Mouse (Mus musculus): ENCODE measurements around the gene Gpr37l1. TPM values are rescaled to one million over a fixed set of nuclear protein-coding genes. Genes with fewer than 3 reads are reported as not detected.

Gpr37l1 gene
- polyA plus RNA-seq, 1 experiment from 2014 or later: 0.35 TPM

DNA sequence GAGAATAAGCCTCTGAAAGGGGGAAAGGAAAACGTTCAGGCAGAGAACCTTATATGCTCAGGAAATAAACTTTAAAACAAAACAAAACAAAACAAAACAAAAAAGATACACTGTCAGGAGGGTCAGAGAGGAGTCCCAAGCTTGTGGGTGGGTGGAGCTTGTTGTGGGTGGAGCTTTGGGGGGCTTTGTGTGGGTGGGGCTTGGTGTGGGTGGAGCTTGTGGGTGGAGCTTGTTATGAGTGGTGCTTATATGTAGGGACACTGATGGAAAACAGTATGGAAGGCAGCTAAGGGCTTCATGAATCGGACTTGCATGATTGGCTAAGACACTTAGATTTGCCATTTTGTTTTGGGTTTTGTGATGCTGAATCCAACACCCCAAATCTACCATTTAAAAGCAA, 27.6 kb downstream of the Gpr37l1 start:
- no peak for ATAC-seq (ENCODE audit: low FRiP score)
- no peak overlapping the region for H3K27ac ChIP-seq
- 0 out of 2 replicates have a peak, but pooled peaks cover 3% of the 10 kb centered on the region for H3K27me3 ChIP-seq
- H3K4me3 ChIP-seq: no peak overlapping the region
- no peak overlapping the region for H3K9ac ChIP-seq
- no peaks in the 10 kb centered on the region for H3K9me3 ChIP-seq
- H3K4me2 ChIP-seq: no peak overlapping the region
- no peaks in the 10 kb centered on the region for H3K36me3 ChIP-seq
- H3K4me1 ChIP-seq (replicated peaks): no peaks in the 10 kb centered on the region
- 77% methylated on average over 2 of the region's 2 CpGs for WGBS

DNA sequence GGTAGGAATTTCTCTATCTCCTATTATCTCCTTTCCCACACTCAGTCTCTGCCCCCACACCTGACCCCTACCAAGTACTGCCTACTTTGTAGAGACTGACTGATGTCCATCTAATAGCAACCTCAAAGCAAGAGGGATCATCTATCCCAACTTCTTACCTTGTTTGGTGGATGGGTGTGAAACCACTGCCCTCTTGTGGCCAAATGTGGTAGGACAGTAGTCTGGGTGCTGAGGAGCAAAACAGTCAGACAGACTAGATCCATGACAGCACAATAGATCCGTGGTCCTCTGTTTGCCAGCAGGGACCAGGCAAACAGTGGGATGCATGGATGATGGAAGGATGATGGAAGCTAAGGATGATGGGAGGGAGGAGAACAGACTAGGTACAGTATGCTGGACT, 31.0 kb downstream of the Gpr37l1 start:
- peak; percentile 63 for ATAC-seq (ENCODE audit: low FRiP score)
- no peak overlapping the region for H3K27ac ChIP-seq
- H3K9ac ChIP-seq: no peak overlapping the region
- WGBS: 7% methylated on average over 1 of the region's 1 CpGs
- H3K4me3 ChIP-seq: no peak overlapping the region
- no peaks in the 10 kb centered on the region for H3K27me3 ChIP-seq
- no peaks in the 10 kb centered on the region for H3K36me3 ChIP-seq
- H3K4me1 ChIP-seq (replicated peaks): no peaks in the 10 kb centered on the region
- no peaks in the 10 kb centered on the region for H3K9me3 ChIP-seq
- H3K4me2 ChIP-seq: no peak overlapping the region

DNA sequence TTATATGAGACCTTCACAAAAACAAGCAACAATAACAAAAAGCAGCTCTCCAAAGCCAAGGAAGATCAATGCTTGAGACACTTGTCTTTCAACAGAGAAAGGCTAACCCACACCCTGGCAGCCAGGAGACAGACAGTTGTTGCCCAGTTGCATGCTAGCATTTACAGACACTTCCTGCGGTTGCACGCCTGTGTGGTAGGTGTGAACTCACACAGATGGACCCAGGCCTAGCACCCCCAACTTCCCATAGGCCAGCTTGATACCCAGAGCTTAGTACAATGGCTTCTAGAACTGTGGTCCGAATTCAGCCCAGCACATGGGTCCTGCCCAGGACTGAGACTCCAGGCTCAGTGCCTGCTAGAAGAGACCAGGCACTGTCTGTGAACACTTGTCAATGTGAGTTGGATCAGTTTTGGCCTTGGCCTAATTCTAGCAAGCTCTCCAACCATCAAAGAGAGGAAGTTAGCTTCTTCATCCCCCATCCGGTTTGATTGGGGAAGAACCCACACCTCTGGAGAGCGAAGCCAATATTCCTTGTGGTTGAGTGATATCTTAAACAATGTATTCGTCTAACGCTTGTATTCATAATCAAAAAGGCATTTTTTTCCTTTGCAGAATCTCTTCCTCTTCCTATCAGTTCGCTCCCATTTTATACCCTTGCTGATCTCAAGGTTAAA, 32.2 kb downstream of the Gpr37l1 start:
- Histone ChIP-seq H3K27ac (no peak overlapping the region), H3K4me1 (replicated peaks) (no peaks in the 10 kb centered on the region), H3K27me3 (no peaks in the 10 kb centered on the region), H3K9ac (no peak overlapping the region), H3K9me3 (no peaks in the 10 kb centered on the region), H3K4me2 (no peak overlapping the region), H3K36me3 (no peaks in the 10 kb centered on the region), H3K4me3 (no peak overlapping the region)
- no peak for ATAC-seq (ENCODE audit: low FRiP score)
- WGBS: 94% methylated on average over 8 of the region's 8 CpGs

DNA sequence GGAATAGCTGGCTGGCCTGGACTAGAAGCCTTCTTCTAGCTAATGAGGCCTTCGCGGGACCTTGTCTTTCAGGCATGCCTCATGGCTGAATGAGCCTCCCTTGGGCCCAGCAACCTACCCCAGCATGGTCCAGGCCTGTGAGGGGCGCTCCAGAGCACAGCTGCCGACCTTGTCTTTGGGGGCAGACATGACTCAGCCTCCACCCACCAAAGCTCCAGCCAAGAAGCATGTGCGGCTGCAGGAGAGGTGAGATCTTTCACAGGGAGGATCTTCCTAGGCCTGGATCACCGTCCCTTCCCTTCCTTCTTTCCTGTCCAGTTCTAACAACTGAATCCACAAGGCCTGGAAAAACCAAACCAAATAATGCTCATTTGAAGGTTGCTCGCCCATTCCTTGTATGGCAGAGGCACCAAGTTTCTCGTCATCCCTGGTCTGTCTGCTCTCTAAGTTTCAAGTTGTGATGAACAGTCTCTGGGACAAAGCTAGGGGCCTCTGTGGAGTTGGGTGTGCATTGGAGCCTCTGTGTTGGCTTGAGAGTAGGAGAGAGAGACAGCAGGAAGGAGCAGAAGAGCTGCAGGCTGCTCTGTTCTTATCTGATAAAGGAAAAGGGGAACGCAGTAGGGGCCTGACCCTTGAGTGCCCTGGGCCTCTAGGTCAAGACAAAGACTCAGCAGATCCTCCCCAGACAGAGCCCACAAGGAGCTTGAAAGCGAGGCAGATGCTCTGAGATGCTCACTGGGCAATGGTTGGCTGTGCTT, 33.6 kb downstream of the Gpr37l1 start:
- Histone ChIP-seq H3K36me3 (no peaks in the 10 kb centered on the region), H3K4me3 (no peak overlapping the region), H3K27ac (no peak overlapping the region), H3K9me3 (no peaks in the 10 kb centered on the region), H3K4me2 (no peak overlapping the region), H3K27me3 (peaks cover 12% of the 10 kb centered on the region), H3K4me1 (replicated peaks) (no peaks in the 10 kb centered on the region), H3K9ac (no peak overlapping the region)
- WGBS: 82% methylated on average over 10 of the region's 10 CpGs
- ATAC-seq (ENCODE audit: low FRiP score): no peak

DNA sequence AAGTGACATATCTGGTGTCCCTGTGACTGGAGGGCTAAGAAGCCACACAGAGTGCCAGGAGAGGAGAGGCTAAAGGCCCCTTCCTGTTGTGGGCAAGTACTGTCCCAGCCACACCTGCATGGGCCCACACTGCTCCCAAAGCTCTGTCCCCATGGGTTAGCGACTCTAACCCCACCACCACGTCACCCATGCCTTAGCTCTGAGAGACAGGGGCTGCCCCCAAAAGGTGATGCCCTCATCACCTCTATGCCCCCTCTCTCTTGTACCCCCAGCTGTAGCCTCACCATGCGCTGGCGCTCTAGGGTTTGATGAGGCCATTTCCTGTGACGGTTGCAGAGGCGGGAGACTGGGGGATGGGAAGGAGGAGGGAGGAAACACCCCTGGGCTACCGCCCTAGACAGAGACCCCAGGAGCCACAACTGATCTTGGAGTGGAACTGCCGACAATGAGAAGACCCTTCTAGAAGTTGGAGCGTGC, 34.5 kb downstream of the Gpr37l1 start:
- no peaks in the 10 kb centered on the region for H3K4me1 ChIP-seq (replicated peaks)
- no peaks in the 10 kb centered on the region for H3K36me3 ChIP-seq
- no peak overlapping the region for H3K27ac ChIP-seq
- no peak overlapping the region for H3K4me3 ChIP-seq
- H3K27me3 ChIP-seq: peaks cover 13% of the 10 kb centered on the region
- H3K9ac ChIP-seq: no peak overlapping the region
- no peak for ATAC-seq (ENCODE audit: low FRiP score)
- no peaks in the 10 kb centered on the region for H3K9me3 ChIP-seq
- no peak overlapping the region for H3K4me2 ChIP-seq
- WGBS: 87% methylated on average over 9 of the region's 9 CpGs

DNA sequence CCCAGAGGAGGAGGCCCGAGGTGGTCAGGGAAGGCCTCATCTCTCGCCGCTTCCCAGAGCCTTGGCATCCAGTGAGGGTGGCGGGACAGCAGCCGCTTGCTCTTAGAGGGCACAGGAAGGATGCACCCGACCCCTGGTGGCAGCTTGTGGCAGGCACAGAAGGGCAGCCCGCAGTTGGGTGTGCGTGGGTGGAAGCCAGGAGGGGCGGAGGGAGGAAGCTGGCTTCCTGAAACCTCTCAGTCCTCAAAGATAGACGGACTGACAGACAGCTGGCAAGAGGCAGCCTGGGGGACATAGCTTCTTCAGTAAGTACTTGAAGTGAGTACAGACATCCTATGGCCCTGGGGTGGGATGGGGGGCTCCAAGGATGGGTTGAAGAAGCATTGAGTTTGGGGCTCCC, 35.0 kb downstream of the Gpr37l1 start, which contains the start of gene Ptpn7:
Gene Ptpn7 (plus strand): TSS at position 228 of the 400 bp plus-strand sequence.
- 38% methylated on average over 10 of the region's 10 CpGs for WGBS

DNA sequence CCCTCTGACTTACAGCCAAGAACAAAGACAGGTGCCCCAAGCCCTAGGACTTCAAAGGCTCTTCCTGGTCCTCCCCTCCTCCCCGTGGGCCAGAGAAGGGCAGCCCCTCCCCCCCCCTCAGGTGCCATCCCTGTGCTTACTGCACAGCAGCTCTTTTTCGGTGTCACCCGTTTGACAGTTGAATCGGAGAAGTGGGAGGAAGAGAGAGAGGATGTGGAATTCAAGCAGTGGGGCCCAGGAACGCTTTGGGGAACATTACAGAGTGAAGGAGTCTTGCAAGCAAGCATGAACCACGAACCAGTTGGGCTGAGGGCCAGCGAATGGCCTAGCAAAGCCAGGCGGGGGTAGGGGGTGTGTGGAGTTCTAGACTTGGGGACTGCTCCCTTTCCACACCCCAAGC, 35.9 kb downstream of the Gpr37l1 start:
- no peak for ATAC-seq (ENCODE audit: low FRiP score)
- no peak overlapping the region for H3K4me3 ChIP-seq
- H3K36me3 ChIP-seq: no peaks in the 10 kb centered on the region
- no peak overlapping the region for H3K27ac ChIP-seq
- H3K4me1 ChIP-seq (replicated peaks): peaks cover 2% of the 10 kb centered on the region
- WGBS: 66% methylated on average over 8 of the region's 8 CpGs
- no peak overlapping the region for H3K4me2 ChIP-seq
- no peaks in the 10 kb centered on the region for H3K9me3 ChIP-seq
- H3K27me3 ChIP-seq: peaks cover 13% of the 10 kb centered on the region
- no peak overlapping the region for H3K9ac ChIP-seq

More for the DNA sequence above, 35.0 kb downstream of the Gpr37l1 start, which contains the start of gene Ptpn7:
- Histone ChIP-seq H3K9ac (no peak within 1 kb of the TSS), H3K4me1 (replicated peaks) (no peaks in the 10 kb centered on the region), H3K36me3 (no peaks in the 10 kb centered on the region), H3K4me3 (no peak within 1 kb of the TSS), H3K27ac (no peak within 1 kb of the TSS), H3K4me2 (no peak within 1 kb of the TSS), H3K9me3 (no peaks in the 10 kb centered on the region), H3K27me3 (peaks cover 13% of the 10 kb centered on the region)
- ATAC-seq (ENCODE audit: low FRiP score): no peak

DNA sequence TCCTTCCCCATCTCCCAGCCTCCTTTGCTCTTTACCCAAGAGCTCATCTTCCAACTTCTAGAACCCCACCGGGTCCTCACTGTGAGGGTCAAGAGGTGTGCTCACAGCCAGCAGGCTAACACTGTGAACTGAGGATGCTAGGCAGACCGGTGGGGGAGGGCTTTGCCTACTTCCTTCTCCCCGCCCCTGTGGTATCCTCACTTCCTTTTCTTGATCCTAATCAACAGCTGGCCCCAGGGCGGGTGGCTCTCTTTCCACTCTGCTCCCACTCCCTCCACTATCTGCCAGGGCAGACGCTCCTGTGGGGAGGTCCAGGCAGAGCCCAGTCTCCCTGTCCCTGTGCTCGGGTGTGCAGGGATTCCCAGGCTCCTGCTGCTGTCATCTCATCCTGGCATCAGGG, 36.4 kb downstream of the Gpr37l1 start:
- ATAC-seq (ENCODE audit: low FRiP score): no peak
- peaks cover 13% of the 10 kb centered on the region for H3K27me3 ChIP-seq
- no peak overlapping the region for H3K9ac ChIP-seq
- H3K27ac ChIP-seq: no peak overlapping the region
- no peak overlapping the region for H3K4me2 ChIP-seq
- H3K36me3 ChIP-seq: no peaks in the 10 kb centered on the region
- no peaks in the 10 kb centered on the region for H3K9me3 ChIP-seq
- 55% methylated on average over 6 of the region's 6 CpGs for WGBS
- no peak overlapping the region for H3K4me3 ChIP-seq
- H3K4me1 ChIP-seq (replicated peaks): peaks cover 7% of the 10 kb centered on the region

DNA sequence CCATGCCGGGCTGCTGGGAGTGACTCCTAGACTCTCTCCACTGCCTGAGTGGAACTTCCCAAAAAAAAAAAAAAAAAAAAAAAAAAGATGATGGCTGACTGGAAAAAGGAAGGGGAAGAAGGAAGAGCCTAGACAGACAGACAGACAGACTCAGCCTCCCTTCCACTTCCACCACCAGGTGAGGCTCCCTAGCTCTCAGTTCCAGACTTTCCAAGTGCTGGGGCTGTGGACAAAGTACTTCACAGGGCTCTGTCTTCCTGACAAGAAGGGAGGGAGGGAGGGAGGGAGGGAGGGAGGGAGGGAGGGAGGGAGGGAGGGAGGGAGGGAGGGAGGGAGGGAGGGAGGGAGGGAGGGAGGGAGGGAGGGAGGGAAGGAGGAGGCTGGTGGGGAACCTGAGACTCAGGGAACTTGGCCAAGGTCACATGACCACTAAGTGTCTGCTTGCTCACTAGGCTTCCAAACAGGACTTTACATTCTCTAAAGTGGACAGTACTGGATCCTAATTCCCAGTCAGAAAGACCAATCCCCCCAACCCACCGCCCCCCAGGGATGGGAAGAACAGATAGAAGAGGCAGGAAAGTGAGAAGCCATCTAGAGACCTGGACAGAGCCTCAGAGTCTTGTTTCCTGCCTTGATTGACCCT, 37.0 kb downstream of the Gpr37l1 start:
- 62% methylated on average over 2 of the region's 2 CpGs for WGBS
- Histone ChIP-seq H3K4me1 (replicated peaks) (peaks cover 12% of the 10 kb centered on the region), H3K27me3 (peaks cover 13% of the 10 kb centered on the region), H3K9ac (no peak overlapping the region), H3K36me3 (no peaks in the 10 kb centered on the region), H3K27ac (no peak overlapping the region), H3K4me2 (no peak overlapping the region), H3K9me3 (no peaks in the 10 kb centered on the region), H3K4me3 (no peak overlapping the region)
- no peak for ATAC-seq (ENCODE audit: low FRiP score)

DNA sequence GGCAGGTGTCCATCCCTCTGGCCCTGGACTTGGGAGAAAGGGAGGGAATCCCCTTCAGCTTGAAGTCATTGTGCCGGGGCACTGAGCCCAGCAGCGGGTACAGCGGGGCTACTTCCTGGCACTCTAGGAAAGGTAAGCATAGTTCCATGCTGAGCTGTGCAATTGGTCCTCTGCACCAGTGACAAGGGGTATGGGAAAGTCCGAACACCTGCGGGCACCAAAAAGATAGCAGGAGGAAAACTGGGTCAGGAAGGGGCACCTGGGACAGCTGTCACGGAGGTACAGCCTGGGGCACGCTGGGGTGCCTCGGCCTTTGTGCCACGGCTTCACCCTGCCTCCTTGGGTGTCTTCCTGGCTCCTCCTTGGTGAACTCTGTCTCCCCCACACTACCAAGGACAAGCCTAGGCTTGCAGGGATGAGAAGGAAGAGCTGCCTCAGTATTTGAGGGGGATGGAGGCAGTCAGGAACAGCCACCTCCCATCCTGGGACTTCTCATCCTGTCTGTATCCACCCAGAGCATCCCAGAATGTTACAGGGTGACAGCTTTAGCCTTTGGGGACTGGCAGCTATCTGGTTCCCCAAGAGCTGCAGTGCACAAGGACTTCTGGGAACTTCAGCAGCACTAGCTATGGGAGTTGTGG, 37.8 kb downstream of the Gpr37l1 start:
- H3K4me1 ChIP-seq (replicated peaks): peaks cover 12% of the 10 kb centered on the region
- H3K9ac ChIP-seq: no peak overlapping the region

DNA sequence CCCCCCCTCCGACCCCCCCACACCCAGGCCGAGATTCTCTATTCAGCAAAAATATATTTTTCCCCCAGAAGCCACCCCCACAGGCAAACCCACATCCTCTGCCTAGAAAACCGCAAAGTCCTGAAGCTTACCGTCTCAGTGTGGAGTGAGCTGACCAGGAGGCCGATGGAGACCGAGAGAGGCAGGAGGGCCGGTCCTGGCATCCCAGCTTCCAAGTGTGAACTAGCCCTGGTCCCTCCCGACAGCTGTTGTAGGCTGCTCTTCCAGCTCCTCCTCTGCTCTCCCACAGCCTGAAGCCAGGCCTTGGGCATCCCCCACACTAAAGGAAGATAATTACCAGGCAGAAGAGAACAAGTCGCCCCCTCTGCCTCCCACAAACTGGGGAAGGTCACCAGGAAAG, 38.5 kb downstream of the Gpr37l1 start:
- Histone ChIP-seq H3K9ac (no peak overlapping the region), H3K4me2 (no peak overlapping the region), H3K27ac (no peak overlapping the region), H3K9me3 (no peaks in the 10 kb centered on the region), H3K27me3 (peaks cover 13% of the 10 kb centered on the region), H3K4me1 (replicated peaks) (peaks cover 12% of the 10 kb centered on the region), H3K36me3 (no peaks in the 10 kb centered on the region), H3K4me3 (no peak overlapping the region)
- no peak for ATAC-seq (ENCODE audit: low FRiP score)
- 23% methylated on average over 9 of the region's 9 CpGs for WGBS

More for the DNA sequence above, 37.8 kb downstream of the Gpr37l1 start:
- no peak overlapping the region for H3K4me2 ChIP-seq
- H3K27ac ChIP-seq: no peak overlapping the region
- peaks cover 13% of the 10 kb centered on the region for H3K27me3 ChIP-seq
- no peaks in the 10 kb centered on the region for H3K36me3 ChIP-seq
- no peaks in the 10 kb centered on the region for H3K9me3 ChIP-seq
- 51% methylated on average over 9 of the region's 9 CpGs for WGBS
- no peak for ATAC-seq (ENCODE audit: low FRiP score)
- no peak overlapping the region for H3K4me3 ChIP-seq

DNA sequence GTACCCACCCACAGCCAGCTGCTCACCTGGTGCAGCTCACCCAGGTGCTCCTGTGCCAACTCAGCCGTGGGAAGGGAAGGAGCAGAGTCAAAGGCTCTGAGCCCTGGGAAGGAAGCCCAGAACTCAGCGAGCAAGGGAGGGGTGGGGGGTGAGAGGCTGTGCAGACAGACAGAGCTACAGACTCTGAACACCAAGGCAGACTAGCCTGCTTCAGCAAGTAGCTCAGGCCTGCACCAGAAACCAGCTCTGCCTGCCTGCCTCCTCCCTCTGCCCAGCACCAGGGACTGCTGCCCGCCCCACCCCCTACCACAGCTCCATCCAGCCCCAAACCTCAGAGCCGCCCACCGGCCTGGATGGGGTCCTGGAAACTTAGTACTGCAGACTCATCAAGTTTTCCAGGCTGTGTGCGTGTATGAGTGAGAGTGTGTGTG, 39.5 kb downstream of the Gpr37l1 start:
- no peaks in the 10 kb centered on the region for H3K9me3 ChIP-seq
- H3K4me2 ChIP-seq: no peak overlapping the region
- no peak overlapping the region for H3K4me3 ChIP-seq
- ATAC-seq (ENCODE audit: low FRiP score): no peak
- no peak overlapping the region for H3K27ac ChIP-seq
- H3K9ac ChIP-seq: no peak overlapping the region
- H3K4me1 ChIP-seq (replicated peaks): peaks cover 12% of the 10 kb centered on the region
- peaks cover 13% of the 10 kb centered on the region for H3K27me3 ChIP-seq
- WGBS: 58% methylated on average over 5 of the region's 6 CpGs
- H3K36me3 ChIP-seq: no peaks in the 10 kb centered on the region
